ENCODE assay signal across 13 mouse cellular contexts in genomic region chr19:32276817-32277216, GRCm38 (mm10).
DNase-seq lines count a peak whose midpoint lies in the region; ATAC-seq lines count a peak whose summit lies in the region.
"Had no signal": no experiment of that assay in that cellular context is flagged by ENCODE, and none has a peak within 500 bp of the region (broad histone marks: within the 10 kb centered on the region; RNA-seq: fewer than 3 reads in every experiment).

No protein-coding gene starts in this region.

- no peak overlapping the region for H3K4me3 ChIP-seq in kidney, embryonic 16.5 days (ENCODE audit: low read length)
- H3K4me3 ChIP-seq in macrophage (ENCODE audit: inconsistent target), result no peak overlapping the region
- no peak overlapping the region for H3K4me3 ChIP-seq in midbrain, embryonic 15.5 days
- no peak overlapping the region for H3K4me3 ChIP-seq in hindbrain, embryonic 13.5 days
- H3K4me3 ChIP-seq: embryonic facial prominence, embryonic 13.5 days; heart, embryonic 15.5 days; limb, embryonic 15.5 days had no signal

- no peak overlapping the region for H3K4me2 ChIP-seq in kidney, embryonic 16.5 days (replicated peaks; ENCODE audit: low read depth, low read length)
- H3K4me2 ChIP-seq in midbrain, embryonic 15.5 days, result no peak overlapping the region
- no peak overlapping the region for H3K4me2 ChIP-seq in hindbrain, embryonic 13.5 days
- H3K4me2 ChIP-seq: embryonic facial prominence, embryonic 13.5 days; heart, embryonic 15.5 days; limb, embryonic 15.5 days had no signal

- H3K27ac ChIP-seq in kidney, embryonic 16.5 days (ENCODE audit: low read length), result no peak overlapping the region
- H3K27ac ChIP-seq in macrophage, result peak overlapping the region; percentile 50
- H3K27ac ChIP-seq in midbrain, embryonic 15.5 days, result no peak overlapping the region
- no peak overlapping the region for H3K27ac ChIP-seq in hindbrain, embryonic 13.5 days
- H3K27ac ChIP-seq: embryonic facial prominence, embryonic 13.5 days; heart, embryonic 15.5 days; limb, embryonic 15.5 days had no signal

- H3K27me3 ChIP-seq in kidney, embryonic 16.5 days (ENCODE audit: insufficient read depth, low read length), result no peaks in the 10 kb centered on the region
- H3K27me3 ChIP-seq in midbrain, embryonic 15.5 days (replicated peaks), result no peaks in the 10 kb centered on the region
- H3K27me3 ChIP-seq in hindbrain, embryonic 13.5 days, result no peaks in the 10 kb centered on the region
- H3K27me3 ChIP-seq: embryonic facial prominence, embryonic 13.5 days; heart, embryonic 15.5 days; limb, embryonic 15.5 days had no signal

- H3K9ac ChIP-seq in kidney, embryonic 16.5 days (replicated peaks; ENCODE audit: low read length), result no peak overlapping the region
- H3K9ac ChIP-seq in midbrain, embryonic 15.5 days, result no peak overlapping the region
- no peak overlapping the region for H3K9ac ChIP-seq in hindbrain, embryonic 13.5 days
- H3K9ac ChIP-seq: embryonic facial prominence, embryonic 13.5 days; heart, embryonic 15.5 days; limb, embryonic 15.5 days had no signal

- WGBS in kidney, embryonic 16.5 days, result 64% methylated on average over 8 of the region's 8 CpGs
- 44% methylated on average over 3 of the region's 8 CpGs for WGBS in macrophage (ENCODE audit: missing documents)
- 88% methylated on average over 8 of the region's 8 CpGs for WGBS in midbrain, embryonic 15.5 days
- 75% methylated on average over 8 of the region's 8 CpGs for WGBS in hindbrain, embryonic 13.5 days

- H3K79me2 ChIP-seq in macrophage (ENCODE audit: inconsistent target), result no peaks in the 10 kb centered on the region; the same call in 1 of the 2 replicates

- peak; percentile 75; the same call in 1 of the 2 replicates for ATAC-seq in kidney, embryonic 16.5 days (ENCODE audit: low FRiP score, low TSS enrichment)
- no peak for ATAC-seq in midbrain, embryonic 15.5 days (replicated peaks)
- ATAC-seq in hindbrain, embryonic 13.5 days (ENCODE audit: low FRiP score), result no peak

- no peaks in the 10 kb centered on the region for H3K9me3 ChIP-seq in kidney, embryonic 16.5 days (ENCODE audit: low read length)
- H3K9me3 ChIP-seq in midbrain, embryonic 15.5 days, result no peaks in the 10 kb centered on the region
- no peaks in the 10 kb centered on the region for H3K9me3 ChIP-seq in hindbrain, embryonic 13.5 days
- H3K9me3 ChIP-seq: embryonic facial prominence, embryonic 13.5 days; heart, embryonic 15.5 days; limb, embryonic 15.5 days had no signal

- no peaks in the 10 kb centered on the region for H3K36me3 ChIP-seq in kidney, embryonic 16.5 days (ENCODE audit: insufficient read depth, low read length)
- H3K36me3 ChIP-seq in macrophage (ENCODE audit: inconsistent target), result no peaks in the 10 kb centered on the region
- H3K36me3 ChIP-seq in midbrain, embryonic 15.5 days (replicated peaks), result no peaks in the 10 kb centered on the region
- H3K36me3 ChIP-seq in hindbrain, embryonic 13.5 days, result no peaks in the 10 kb centered on the region
- H3K36me3 ChIP-seq: embryonic facial prominence, embryonic 13.5 days; heart, embryonic 15.5 days; limb, embryonic 15.5 days had no signal

- H3K4me1 ChIP-seq in kidney, embryonic 16.5 days (ENCODE audit: insufficient read depth, low read length), result peaks cover 41% of the 10 kb centered on the region
- H3K4me1 ChIP-seq in midbrain, embryonic 15.5 days, result no peaks in the 10 kb centered on the region
- peaks cover 12% of the 10 kb centered on the region; the same call in 1 of the 2 replicates for H3K4me1 ChIP-seq in hindbrain, embryonic 13.5 days (replicated peaks)

- DNase-seq in urinary bladder, postnatal 14 days (ENCODE audit: low spot score), result peak; percentile 28
- DNase-seq in urinary bladder, postnatal 25 days (ENCODE audit: low spot score), result no peak
- DNase-seq in layer of hippocampus, postnatal 36 days, result no peak
- no peak for DNase-seq in heart, postnatal 10 days
- DNase-seq: cerebellum, adult 11 months; midbrain, embryonic 14.5 days had no signal

- intact Hi-C loops in heart, postnatal 10 days (cut with DNase I), result no loop called here
